Comparison of ENCODE assay signal across 27 mouse cellular contexts in genomic region chr9:30400771-30401170, GRCm38 (mm10). TPM values are rescaled to one million over a fixed set of nuclear protein-coding genes. Genes with fewer than 3 reads are reported as not detected.
DNase-seq lines count a peak whose midpoint lies in the region; ATAC-seq and TF ChIP-seq lines count a peak whose summit lies in the region.
"Had no signal": no experiment of that assay in that cellular context is flagged by ENCODE, and none has a peak within 500 bp of the region (broad histone marks: within the 10 kb centered on the region; RNA-seq: fewer than 3 reads in every experiment).

No protein-coding gene starts in this region.

- H3K4me3 ChIP-seq in forebrain, embryonic 13.5 days = no peak overlapping the region
- H3K4me3 ChIP-seq in forebrain, embryonic 16.5 days (replicated peaks; ENCODE audit: low read length) = no peak overlapping the region
- no peak overlapping the region for H3K4me3 ChIP-seq in kidney, postnatal 0 days (replicated peaks; ENCODE audit: low read depth, low read length)
- no peak overlapping the region for H3K4me3 ChIP-seq in midbrain, postnatal 0 days (ENCODE audit: low read depth, low read length)
- no peak overlapping the region for H3K4me3 ChIP-seq in midbrain, embryonic 13.5 days (replicated peaks)
- H3K4me3 ChIP-seq: forebrain, embryonic 10.5 days; forebrain, embryonic 15.5 days; gastrocnemius, adult 2 months; heart, embryonic 12.5 days; heart, embryonic 15.5 days; hindbrain, embryonic 10.5 days had no signal

- no peaks in the 10 kb centered on the region for H3K27me3 ChIP-seq in forebrain, embryonic 13.5 days
- H3K27me3 ChIP-seq in forebrain, embryonic 16.5 days (replicated peaks; ENCODE audit: control insufficient read depth, insufficient read depth, low read length) = no peaks in the 10 kb centered on the region
- H3K27me3 ChIP-seq in kidney, postnatal 0 days (ENCODE audit: insufficient read depth, low read length) = no peaks in the 10 kb centered on the region
- no peaks in the 10 kb centered on the region for H3K27me3 ChIP-seq in midbrain, postnatal 0 days (ENCODE audit: insufficient read depth, low read length)
- H3K27me3 ChIP-seq in midbrain, embryonic 13.5 days = no peaks in the 10 kb centered on the region
- H3K27me3 ChIP-seq: CH12.LX; forebrain, embryonic 15.5 days; heart, embryonic 12.5 days; heart, embryonic 15.5 days had no signal

- ATAC-seq in forebrain, embryonic 13.5 days = 0 out of 2 replicates have a peak, but pooled peaks have one; percentile 30
- no peak for ATAC-seq in forebrain, embryonic 16.5 days
- no peak for ATAC-seq in kidney, postnatal 0 days (replicated peaks; ENCODE audit: low FRiP score, low read depth)
- ATAC-seq in midbrain, postnatal 0 days (ENCODE audit: low FRiP score) = no peak
- ATAC-seq in midbrain, embryonic 13.5 days = no peak
- ATAC-seq: forebrain, embryonic 15.5 days; intestine, postnatal 0 days; Patski had no signal

- H3K9ac ChIP-seq in forebrain, embryonic 13.5 days = no peak overlapping the region
- H3K9ac ChIP-seq in forebrain, embryonic 16.5 days (replicated peaks; ENCODE audit: low read depth, low read length) = no peak overlapping the region
- no peak overlapping the region for H3K9ac ChIP-seq in kidney, postnatal 0 days (ENCODE audit: low read depth, low read length)
- H3K9ac ChIP-seq in midbrain, postnatal 0 days (replicated peaks; ENCODE audit: low read length, poor library complexity, severe bottlenecking) = no peak overlapping the region
- H3K9ac ChIP-seq in midbrain, embryonic 13.5 days (replicated peaks) = no peak overlapping the region
- H3K9ac ChIP-seq: forebrain, embryonic 15.5 days; heart, embryonic 12.5 days; heart, embryonic 15.5 days; hindbrain, embryonic 14.5 days had no signal

- WGBS in forebrain, embryonic 13.5 days = 46% methylated on average over 1 of the region's 1 CpGs
- WGBS in forebrain, embryonic 16.5 days = 21% methylated on average over 1 of the region's 1 CpGs
- 92% methylated on average over 1 of the region's 1 CpGs for WGBS in kidney, postnatal 0 days
- WGBS in midbrain, postnatal 0 days = 50% methylated on average over 1 of the region's 1 CpGs
- WGBS in midbrain, embryonic 13.5 days = 77% methylated on average over 1 of the region's 1 CpGs

- no peaks in the 10 kb centered on the region for H3K9me3 ChIP-seq in forebrain, embryonic 13.5 days (replicated peaks)
- no peaks in the 10 kb centered on the region for H3K9me3 ChIP-seq in forebrain, embryonic 16.5 days (ENCODE audit: control insufficient read depth, low read length)
- no peaks in the 10 kb centered on the region for H3K9me3 ChIP-seq in kidney, postnatal 0 days (replicated peaks; ENCODE audit: low read length)
- H3K9me3 ChIP-seq in midbrain, postnatal 0 days (ENCODE audit: low read length) = no peaks in the 10 kb centered on the region
- H3K9me3 ChIP-seq in midbrain, embryonic 13.5 days = no peaks in the 10 kb centered on the region
- H3K9me3 ChIP-seq: forebrain, embryonic 10.5 days; forebrain, embryonic 15.5 days; G1E; heart, embryonic 12.5 days; heart, embryonic 15.5 days; hindbrain, embryonic 10.5 days had no signal

- TF ChIP-seq CTCF in kidney, postnatal 0 days (IDR thresholded peaks at IDR 0.05; ENCODE audit: low read depth) = peak; percentile 28; the same call in 1 of the 2 replicates
- TF ChIP-seq CTCF in midbrain, postnatal 0 days (IDR thresholded peaks at IDR 0.05) = no peak

- DNase-seq in kidney, postnatal 0 days (ENCODE audit: low spot score) = no peak
- no peak for DNase-seq in kidney, adult 18-20 months
- DNase-seq in midbrain, postnatal 0 days (ENCODE audit: low spot score) = peak; percentile 31
- DNase-seq: adrenal gland, postnatal 10 days; adrenal gland, postnatal 36 days; B cell, adult 2 months; cerebellum, adult 11 months; cerebellum, adult 2 months; cerebellum, adult 9-11 months; gastrocnemius, adult 2 months; gastrocnemius, postnatal 14 days; heart, adult 18-20 months; heart, postnatal 10 days; heart, postnatal 36 days had no signal

- H3K27ac ChIP-seq in forebrain, embryonic 13.5 days = no peak overlapping the region
- H3K27ac ChIP-seq in forebrain, embryonic 16.5 days (ENCODE audit: low read length) = no peak overlapping the region
- no peak overlapping the region for H3K27ac ChIP-seq in kidney, postnatal 0 days
- H3K27ac ChIP-seq in midbrain, postnatal 0 days (ENCODE audit: low read depth, low read length) = no peak overlapping the region
- no peak overlapping the region for H3K27ac ChIP-seq in midbrain, embryonic 13.5 days
- H3K27ac ChIP-seq: forebrain, embryonic 10.5 days; forebrain, embryonic 15.5 days; gastrocnemius, adult 2 months; heart, embryonic 15.5 days; hindbrain, embryonic 10.5 days; hindbrain, embryonic 14.5 days had no signal

- no peaks in the 10 kb centered on the region for H3K4me1 ChIP-seq in forebrain, embryonic 13.5 days
- H3K4me1 ChIP-seq in forebrain, embryonic 16.5 days (replicated peaks; ENCODE audit: control insufficient read depth, insufficient read depth, low read length) = no peaks in the 10 kb centered on the region
- no peaks in the 10 kb centered on the region for H3K4me1 ChIP-seq in kidney, postnatal 0 days (replicated peaks; ENCODE audit: insufficient read depth, low read length)
- no peaks in the 10 kb centered on the region for H3K4me1 ChIP-seq in midbrain, postnatal 0 days (ENCODE audit: insufficient read depth, low read length)
- H3K4me1 ChIP-seq in midbrain, embryonic 13.5 days (replicated peaks) = peaks cover 4% of the 10 kb centered on the region; the same call in 1 of the 2 replicates
- H3K4me1 ChIP-seq: forebrain, embryonic 10.5 days; heart, embryonic 12.5 days; heart, embryonic 15.5 days; hindbrain, embryonic 10.5 days had no signal

- no peak overlapping the region for H3K4me2 ChIP-seq in forebrain, embryonic 13.5 days
- no peak overlapping the region for H3K4me2 ChIP-seq in forebrain, embryonic 16.5 days (ENCODE audit: low read length)
- H3K4me2 ChIP-seq in kidney, postnatal 0 days (ENCODE audit: low read length) = no peak overlapping the region
- no peak overlapping the region for H3K4me2 ChIP-seq in midbrain, postnatal 0 days (ENCODE audit: low read depth, low read length, poor library complexity, severe bottlenecking)
- H3K4me2 ChIP-seq in midbrain, embryonic 13.5 days (replicated peaks) = no peak overlapping the region
- H3K4me2 ChIP-seq: forebrain, embryonic 15.5 days; heart, embryonic 12.5 days; heart, embryonic 15.5 days; hindbrain, embryonic 14.5 days had no signal

- no peaks in the 10 kb centered on the region for H3K36me3 ChIP-seq in forebrain, embryonic 13.5 days (ENCODE audit: poor library complexity, severe bottlenecking)
- no peaks in the 10 kb centered on the region for H3K36me3 ChIP-seq in forebrain, embryonic 16.5 days (ENCODE audit: control insufficient read depth, insufficient read depth)
- H3K36me3 ChIP-seq in kidney, postnatal 0 days (ENCODE audit: insufficient read depth, low read length) = no peaks in the 10 kb centered on the region
- H3K36me3 ChIP-seq in midbrain, postnatal 0 days (ENCODE audit: insufficient read depth, low read length) = no peaks in the 10 kb centered on the region
- H3K36me3 ChIP-seq in midbrain, embryonic 13.5 days = no peaks in the 10 kb centered on the region
- H3K36me3 ChIP-seq: forebrain, embryonic 10.5 days; forebrain, embryonic 15.5 days; G1E; heart, embryonic 12.5 days; heart, embryonic 15.5 days; hindbrain, embryonic 10.5 days had no signal

RNA-seq across cellular contexts. Expression of gene Snx19, which starts 26.1 kb away (rescaled TPM):
- polyA plus RNA-seq in forebrain, embryonic 13.5 days (2015; fragmentation: Nextera tagmentation; extraction: Ambion mirVana) = 16.7 and 19.9 TPM in 2 replicates
- polyA plus RNA-seq in forebrain, embryonic 16.5 days (2015; fragmentation: Nextera tagmentation; extraction: Ambion mirVana) = 19.3 and 22.1 TPM in 2 replicates
- 14.1 and 15.2 TPM in 2 replicates for polyA plus RNA-seq in kidney, postnatal 0 days (2015; fragmentation: Nextera tagmentation; extraction: Ambion mirVana)
- 26.5 and 33.7 TPM in 2 replicates for total RNA-seq in midbrain, postnatal 0 days (2014; rRNA removed)
- 17.6 and 17.7 TPM in 2 replicates for polyA plus RNA-seq in midbrain, postnatal 0 days (2015; fragmentation: Nextera tagmentation; extraction: Ambion mirVana)
- polyA plus RNA-seq in midbrain, embryonic 13.5 days (2015; fragmentation: Nextera tagmentation; extraction: Ambion mirVana) = 23.2 and 23.3 TPM in 2 replicates
